Mouse (Mus musculus): Measurements from ENCODE around the gene Atp8b2. TPM values are rescaled to one million over a fixed set of nuclear protein-coding genes. Genes with fewer than 3 reads are reported as not detected.

The Atp8b2 gene
- polyA plus RNA-seq, 1 experiment = 26.8 TPM

- TF ChIP-seq CTCF (IDR thresholded peaks at IDR 0.05; ENCODE audit: low read depth, low read length) = peak; percentile 92
- no peak for TF ChIP-seq EP300 (IDR thresholded peaks at IDR 0.05; ENCODE audit: insufficient read depth, low read depth, low read length)
These were observed 9.9 kb downstream of the Atp8b2 start for GRCm38 (mm10) chr3:89953420-89953819.

GRCm38 (mm10) chr3:89948655-89949054 lies 14.7 kb downstream of the Atp8b2 start:
- Histone ChIP-seq H3K36me3 (ENCODE audit: control insufficient read depth, insufficient read depth, low read length, poor library complexity, severe bottlenecking) (no peaks in the 10 kb centered on the region; the same call in 1 of the 2 replicates), H3K4me1 (ENCODE audit: control insufficient read depth, insufficient read depth, low read length) (no peaks in the 10 kb centered on the region), H3K4me3 (ENCODE audit: low read depth, low read length) (no peak overlapping the region), H3K9ac (ENCODE audit: low read depth, poor library complexity, severe bottlenecking) (no peak overlapping the region), H3K27ac (ENCODE audit: insufficient read depth, low read length) (no peak overlapping the region), H3K9me3 (replicated peaks; ENCODE audit: control insufficient read depth, insufficient read depth, low read length, poor library complexity, severe bottlenecking) (no peaks in the 10 kb centered on the region), H3K27me3 (ENCODE audit: control insufficient read depth, insufficient read depth, low read length, poor library complexity, severe bottlenecking) (no peaks in the 10 kb centered on the region)
- TF ChIP-seq CTCF (IDR thresholded peaks at IDR 0.05; ENCODE audit: low read depth, low read length) (no peak), POLR2A (IDR thresholded peaks at IDR 0.05; ENCODE audit: insufficient read depth, low read length) (no peak), EP300 (IDR thresholded peaks at IDR 0.05; ENCODE audit: insufficient read depth, low read depth, low read length) (no peak)

More at GRCm38 (mm10) chr3:89953420-89953819, 9.9 kb downstream of the Atp8b2 start:
- H3K27ac ChIP-seq (ENCODE audit: insufficient read depth, low read length) = no peak overlapping the region
- no peaks in the 10 kb centered on the region; the same call in 1 of the 2 replicates for H3K36me3 ChIP-seq (ENCODE audit: control insufficient read depth, insufficient read depth, low read length, poor library complexity, severe bottlenecking)
- H3K9ac ChIP-seq (ENCODE audit: low read depth, poor library complexity, severe bottlenecking) = no peak overlapping the region
- H3K27me3 ChIP-seq (ENCODE audit: control insufficient read depth, insufficient read depth, low read length, poor library complexity, severe bottlenecking) = no peaks in the 10 kb centered on the region
- no peaks in the 10 kb centered on the region for H3K4me1 ChIP-seq (ENCODE audit: control insufficient read depth, insufficient read depth, low read length)
- no peak overlapping the region for H3K4me3 ChIP-seq (ENCODE audit: low read depth, low read length)
- no peaks in the 10 kb centered on the region for H3K9me3 ChIP-seq (replicated peaks; ENCODE audit: control insufficient read depth, insufficient read depth, low read length, poor library complexity, severe bottlenecking)

GRCm38 (mm10) chr3:89948021-89948420 lies 15.3 kb downstream of the Atp8b2 start:
- no peaks in the 10 kb centered on the region for H3K27me3 ChIP-seq (ENCODE audit: control insufficient read depth, insufficient read depth, low read length, poor library complexity, severe bottlenecking)
- TF ChIP-seq POLR2A (IDR thresholded peaks at IDR 0.05; ENCODE audit: insufficient read depth, low read length) = no peak
- TF ChIP-seq CTCF (IDR thresholded peaks at IDR 0.05; ENCODE audit: low read depth, low read length) = peak; percentile 72
- no peaks in the 10 kb centered on the region; the same call in 1 of the 2 replicates for H3K36me3 ChIP-seq (ENCODE audit: control insufficient read depth, insufficient read depth, low read length, poor library complexity, severe bottlenecking)
- no peak overlapping the region for H3K27ac ChIP-seq (ENCODE audit: insufficient read depth, low read length)
- H3K9ac ChIP-seq (ENCODE audit: low read depth, poor library complexity, severe bottlenecking) = no peak overlapping the region
- no peaks in the 10 kb centered on the region for H3K4me1 ChIP-seq (ENCODE audit: control insufficient read depth, insufficient read depth, low read length)
- no peaks in the 10 kb centered on the region for H3K9me3 ChIP-seq (replicated peaks; ENCODE audit: control insufficient read depth, insufficient read depth, low read length, poor library complexity, severe bottlenecking)
- H3K4me3 ChIP-seq (ENCODE audit: low read depth, low read length) = no peak overlapping the region

- Histone ChIP-seq H3K27me3 (ENCODE audit: control insufficient read depth, insufficient read depth, low read length, poor library complexity, severe bottlenecking) (no peaks in the 10 kb centered on the region), H3K27ac (ENCODE audit: insufficient read depth, low read length) (no peak overlapping the region), H3K4me1 (ENCODE audit: control insufficient read depth, insufficient read depth, low read length) (no peaks in the 10 kb centered on the region), H3K36me3 (ENCODE audit: control insufficient read depth, insufficient read depth, low read length, poor library complexity, severe bottlenecking) (no peaks in the 10 kb centered on the region; the same call in 1 of the 2 replicates), H3K9me3 (replicated peaks; ENCODE audit: control insufficient read depth, insufficient read depth, low read length, poor library complexity, severe bottlenecking) (no peaks in the 10 kb centered on the region), H3K4me3 (ENCODE audit: low read depth, low read length) (no peak overlapping the region), H3K9ac (ENCODE audit: low read depth, poor library complexity, severe bottlenecking) (no peak overlapping the region)
- TF ChIP-seq POLR2A (IDR thresholded peaks at IDR 0.05; ENCODE audit: insufficient read depth, low read length) = no peak
- TF ChIP-seq CTCF (IDR thresholded peaks at IDR 0.05; ENCODE audit: low read depth, low read length) = peak; percentile 33
These were observed 18.3 kb downstream of the Atp8b2 start for GRCm38 (mm10) chr3:89945026-89945425.

GRCm38 (mm10) chr3:89942894-89943293 lies 20.4 kb downstream of the Atp8b2 start:
- Histone ChIP-seq H3K27me3 (ENCODE audit: control insufficient read depth, insufficient read depth, low read length, poor library complexity, severe bottlenecking) (no peaks in the 10 kb centered on the region), H3K4me3 (ENCODE audit: low read depth, low read length) (no peak overlapping the region), H3K27ac (ENCODE audit: insufficient read depth, low read length) (no peak overlapping the region), H3K9ac (ENCODE audit: low read depth, poor library complexity, severe bottlenecking) (no peak overlapping the region), H3K9me3 (replicated peaks; ENCODE audit: control insufficient read depth, insufficient read depth, low read length, poor library complexity, severe bottlenecking) (no peaks in the 10 kb centered on the region), H3K36me3 (ENCODE audit: control insufficient read depth, insufficient read depth, low read length, poor library complexity, severe bottlenecking) (no peaks in the 10 kb centered on the region; the same call in 1 of the 2 replicates), H3K4me1 (ENCODE audit: control insufficient read depth, insufficient read depth, low read length) (no peaks in the 10 kb centered on the region)
- TF ChIP-seq EP300 (IDR thresholded peaks at IDR 0.05; ENCODE audit: insufficient read depth, low read depth, low read length) = no peak
- no peak for TF ChIP-seq CTCF (IDR thresholded peaks at IDR 0.05; ENCODE audit: low read depth, low read length)
- no peak for TF ChIP-seq POLR2A (IDR thresholded peaks at IDR 0.05; ENCODE audit: insufficient read depth, low read length)

GRCm38 (mm10) chr3:89936495-89936894 lies 26.8 kb downstream of the Atp8b2 start:
- Histone ChIP-seq H3K27me3 (ENCODE audit: control insufficient read depth, insufficient read depth, low read length, poor library complexity, severe bottlenecking) (no peaks in the 10 kb centered on the region), H3K9me3 (replicated peaks; ENCODE audit: control insufficient read depth, insufficient read depth, low read length, poor library complexity, severe bottlenecking) (no peaks in the 10 kb centered on the region), H3K9ac (ENCODE audit: low read depth, poor library complexity, severe bottlenecking) (no peak overlapping the region), H3K4me1 (ENCODE audit: control insufficient read depth, insufficient read depth, low read length) (no peaks in the 10 kb centered on the region), H3K36me3 (ENCODE audit: control insufficient read depth, insufficient read depth, low read length, poor library complexity, severe bottlenecking) (no peaks in the 10 kb centered on the region), H3K4me3 (ENCODE audit: low read depth, low read length) (no peak overlapping the region), H3K27ac (ENCODE audit: insufficient read depth, low read length) (no peak overlapping the region)
- TF ChIP-seq EP300 (IDR thresholded peaks at IDR 0.05; ENCODE audit: insufficient read depth, low read depth, low read length) (no peak), CTCF (IDR thresholded peaks at IDR 0.05; ENCODE audit: low read depth, low read length) (no peak), POLR2A (IDR thresholded peaks at IDR 0.05; ENCODE audit: insufficient read depth, low read length) (no peak)
